Mouse (Mus musculus) frontal cortex, adult (tissue): ENCODE measurements around the gene Gm49318.

Experiments
- ATAC-seq: cut with Nextera tagmentation; 2 replicates; pipeline ENCODE4 v1.9.2; 2017; ENCODE audit warnings: mild to moderate bottlenecking, moderate library complexity, mixed read lengths; ENCODE audit not compliant: low TSS enrichment

The Gm49318 gene

DNA sequence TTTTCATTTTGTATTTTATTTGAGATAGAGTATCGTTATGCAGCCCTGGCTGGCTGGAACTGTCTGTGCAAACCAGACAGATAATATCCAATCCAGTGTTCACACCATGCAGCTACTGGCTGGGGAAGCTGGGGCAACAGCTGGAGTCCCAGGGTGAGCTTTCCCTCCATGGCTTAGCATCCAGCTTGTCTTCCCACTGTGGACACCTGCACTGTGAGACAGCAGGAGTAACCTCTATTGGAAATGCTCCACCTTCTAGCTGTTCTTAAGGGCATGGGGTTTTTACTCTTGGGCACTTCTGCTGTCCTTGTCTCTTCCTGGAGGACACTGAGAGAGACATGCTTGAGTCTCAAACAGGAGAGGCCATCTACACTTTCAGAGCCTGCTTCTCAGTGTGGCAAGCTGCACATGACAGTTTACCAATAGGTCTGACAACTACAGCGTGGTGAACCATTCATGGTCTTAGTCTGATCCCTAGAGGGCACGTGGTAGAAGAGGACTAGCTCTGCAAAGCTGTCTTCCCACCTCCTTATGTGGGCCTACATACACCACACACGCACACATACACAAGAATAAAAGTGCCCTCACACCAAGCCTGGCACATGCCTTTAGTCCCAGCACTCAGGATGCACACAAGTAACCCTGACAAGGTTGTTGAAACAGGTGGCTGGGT, 1.0 kb downstream of the Gm49318 start:
- peak; percentile 28 for ATAC-seq

DNA sequence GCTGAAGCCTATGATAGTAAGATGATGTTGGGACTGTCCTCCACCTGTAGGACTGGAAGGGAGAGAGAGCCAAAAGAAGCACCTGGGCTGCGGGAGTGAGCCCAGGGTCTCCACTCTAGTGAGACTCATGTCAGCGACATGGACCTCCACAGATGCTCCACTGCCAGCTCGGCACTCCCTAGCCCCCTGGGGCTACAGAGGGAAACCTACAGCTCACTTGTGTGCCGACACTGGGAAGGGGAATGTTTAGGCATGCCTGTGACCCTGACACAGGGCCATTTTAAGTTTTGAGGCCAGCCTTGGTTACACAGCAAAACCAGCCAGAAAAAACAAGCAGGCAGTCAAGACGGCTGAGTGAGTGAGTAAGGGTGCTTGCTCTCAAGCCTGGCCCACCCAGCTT, 3.9 kb downstream of the Gm49318 start:
- ATAC-seq, result no peak

DNA sequence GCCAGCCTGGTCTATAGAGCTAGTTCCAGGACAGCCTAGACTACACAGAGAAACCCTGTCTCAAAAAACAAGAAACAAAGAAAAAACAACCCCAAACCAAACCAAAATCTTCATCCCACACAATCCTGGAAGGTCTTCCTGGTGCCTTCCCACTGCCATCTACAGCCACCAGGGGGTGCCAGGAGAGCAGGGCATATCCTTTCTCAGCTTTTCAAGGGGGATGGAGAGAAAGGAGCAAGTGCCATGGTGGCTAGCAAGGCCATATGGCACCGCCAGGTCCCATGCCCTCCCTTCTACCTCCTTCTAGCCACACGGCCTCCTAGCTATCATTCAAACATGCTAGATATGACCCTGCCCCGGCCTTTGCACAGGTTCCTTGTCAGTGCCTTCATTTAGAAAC, 4.6 kb downstream of the Gm49318 start:
- ATAC-seq, result no peak

DNA sequence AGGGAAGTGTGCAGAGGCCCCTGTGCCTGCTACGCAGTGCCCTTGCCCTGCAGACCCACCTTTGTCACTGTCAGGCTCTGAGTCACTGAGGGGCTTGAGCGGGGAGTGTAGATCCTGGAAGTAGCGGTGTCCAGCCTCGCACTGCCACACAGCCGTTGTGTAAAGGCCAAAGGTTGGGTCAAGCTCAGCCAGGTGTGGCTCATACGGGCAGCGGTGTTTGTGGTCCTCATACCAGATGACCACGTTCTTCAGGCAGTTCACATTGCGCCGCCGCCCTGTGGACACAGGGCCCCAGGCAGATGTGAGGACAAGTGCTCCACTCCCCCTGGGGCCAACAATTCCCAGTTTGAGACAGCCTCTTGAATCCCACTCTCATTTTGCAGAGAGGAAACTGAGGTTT, 5.4 kb downstream of the Gm49318 start:
- ATAC-seq, result no peak

DNA sequence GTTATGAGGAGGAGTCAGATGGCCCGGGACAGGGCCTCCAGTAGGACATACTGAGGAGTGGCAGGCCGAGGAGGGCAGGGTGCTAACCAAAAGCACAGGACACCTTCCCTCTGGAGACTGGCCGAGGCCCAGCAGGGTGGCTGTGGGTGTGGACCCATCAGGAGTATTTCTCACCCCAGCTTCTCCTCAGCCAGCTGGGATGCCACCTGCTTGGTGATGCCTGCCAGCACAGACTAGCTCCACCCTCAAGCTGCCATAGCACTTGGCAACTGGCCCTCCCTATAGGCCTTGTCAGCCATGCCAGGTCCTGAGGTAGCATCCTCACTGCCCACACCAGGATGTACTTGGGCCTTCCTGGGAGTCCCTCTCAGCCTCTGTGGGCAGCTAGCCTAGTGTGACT, 6.7 kb downstream of the Gm49318 start:
- 0 out of 2 replicates have a peak, but pooled peaks have one; percentile 3 for ATAC-seq

DNA sequence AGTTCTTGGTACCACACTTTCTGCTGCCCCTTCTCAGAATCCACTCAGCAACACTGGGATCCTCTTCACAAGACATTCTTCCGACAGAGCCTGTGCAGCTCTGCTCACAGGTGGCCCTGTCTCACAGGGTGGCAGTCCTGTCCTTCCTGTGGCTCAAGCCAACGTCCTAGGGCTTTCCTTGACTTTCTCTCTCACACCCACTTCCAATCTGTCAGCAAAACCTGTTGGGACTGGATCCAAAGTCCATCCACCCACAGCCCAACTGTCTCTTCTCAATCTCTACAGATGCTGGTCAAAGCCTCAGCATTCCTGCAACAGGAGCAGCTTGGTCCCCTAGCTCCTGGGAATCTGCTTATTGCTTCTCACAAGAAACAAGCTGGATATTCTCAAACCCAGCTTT, 9.7 kb downstream of the Gm49318 start:
- peak; percentile 41; the same call in 1 of the 2 replicates for ATAC-seq

DNA sequence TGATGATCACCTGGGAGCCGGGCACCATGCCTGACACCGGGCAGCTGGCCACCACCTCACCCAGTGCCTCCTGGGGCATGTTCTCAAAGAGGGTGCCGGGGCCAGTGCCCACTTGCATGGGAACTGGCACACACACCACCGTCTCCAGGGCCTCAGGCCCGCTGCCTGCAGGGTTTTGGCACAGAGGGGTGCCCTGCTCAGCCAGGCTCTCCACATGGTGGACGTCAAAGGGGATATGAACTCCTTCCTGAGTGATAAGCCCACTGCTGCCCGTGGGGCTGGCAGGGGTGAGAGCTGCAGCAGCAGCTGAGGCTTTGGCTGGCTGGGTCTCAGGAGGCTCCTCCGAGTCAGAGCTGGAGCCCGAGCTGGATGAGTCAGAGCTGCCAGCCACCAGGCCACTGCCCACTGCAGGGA, 13.0 kb downstream of the Gm49318 start:
- no peak for ATAC-seq

DNA sequence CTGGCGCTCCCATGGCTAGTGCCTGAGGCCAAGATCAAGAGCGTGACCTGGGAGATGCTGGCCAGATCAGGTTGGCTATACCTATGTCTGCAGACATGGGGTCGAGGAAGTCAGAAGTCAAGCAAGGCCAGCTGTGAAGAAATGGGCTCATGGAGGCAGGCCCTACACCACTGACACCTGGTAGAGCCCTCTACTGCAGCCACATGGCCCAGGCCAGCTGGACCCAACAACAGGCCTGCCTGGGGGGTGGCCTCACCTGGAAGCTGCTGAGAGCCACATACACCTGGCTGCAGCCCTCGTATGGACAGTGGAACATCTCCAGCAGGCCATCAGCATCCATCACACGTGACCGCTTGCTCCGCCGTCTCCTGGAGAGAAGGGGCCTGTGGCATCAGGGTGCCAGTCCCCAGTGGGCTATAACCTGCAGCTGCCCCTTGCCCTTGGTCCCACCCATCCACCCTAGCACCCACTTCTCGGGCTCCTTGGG, 14.0 kb downstream of the Gm49318 start:
- ATAC-seq, result no peak

DNA sequence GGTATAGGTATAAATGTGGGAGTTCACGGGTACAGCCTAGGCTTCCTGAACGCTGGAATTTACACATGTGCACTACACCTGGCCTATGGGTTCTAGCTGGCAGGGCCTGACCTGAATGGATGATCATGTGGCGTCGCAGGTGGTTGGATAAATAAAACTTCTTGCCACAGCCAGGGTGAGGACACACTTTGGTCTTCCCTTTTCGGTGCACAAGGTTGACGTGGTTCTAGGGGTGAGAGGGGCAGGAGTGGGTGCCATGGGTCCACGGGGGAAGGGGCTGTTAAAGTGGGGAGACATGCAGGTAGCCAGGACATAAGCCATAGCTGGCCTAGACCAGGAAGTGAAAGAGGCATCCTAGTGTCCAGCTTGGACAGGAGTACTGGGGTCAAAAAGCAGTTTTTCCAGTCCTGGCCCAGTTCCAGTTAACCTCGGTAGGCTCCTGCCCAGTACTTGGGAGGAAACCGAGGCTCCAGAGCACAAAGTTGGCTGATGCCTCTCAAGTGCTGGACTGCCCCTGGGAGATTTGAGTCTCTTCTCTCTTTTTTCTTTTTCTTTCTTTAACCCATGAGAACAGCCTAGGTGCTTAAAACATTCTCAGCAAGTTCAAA, 14.7 kb downstream of the Gm49318 start:
- ATAC-seq, result no peak

DNA sequence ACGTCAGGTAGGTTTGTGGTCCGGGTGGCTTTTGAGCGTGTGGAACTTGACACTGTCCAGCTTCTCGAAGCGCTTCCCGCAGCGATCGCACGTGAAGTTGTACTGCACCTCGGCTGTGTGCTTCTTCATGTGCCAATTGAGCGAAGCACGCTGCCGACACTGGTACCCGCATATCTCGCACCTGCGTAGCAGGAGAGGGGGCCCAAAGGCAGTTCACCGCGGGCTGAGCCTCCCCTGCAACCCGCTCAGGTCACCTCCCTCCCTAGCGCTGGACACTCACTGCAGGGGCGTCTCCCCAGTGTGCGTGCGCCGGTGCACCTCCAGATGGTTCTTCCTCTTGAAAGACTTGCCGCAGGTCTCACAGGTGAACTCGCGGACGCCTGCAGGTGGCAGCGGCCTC, 15.3 kb downstream of the Gm49318 start:
- no peak for ATAC-seq

DNA sequence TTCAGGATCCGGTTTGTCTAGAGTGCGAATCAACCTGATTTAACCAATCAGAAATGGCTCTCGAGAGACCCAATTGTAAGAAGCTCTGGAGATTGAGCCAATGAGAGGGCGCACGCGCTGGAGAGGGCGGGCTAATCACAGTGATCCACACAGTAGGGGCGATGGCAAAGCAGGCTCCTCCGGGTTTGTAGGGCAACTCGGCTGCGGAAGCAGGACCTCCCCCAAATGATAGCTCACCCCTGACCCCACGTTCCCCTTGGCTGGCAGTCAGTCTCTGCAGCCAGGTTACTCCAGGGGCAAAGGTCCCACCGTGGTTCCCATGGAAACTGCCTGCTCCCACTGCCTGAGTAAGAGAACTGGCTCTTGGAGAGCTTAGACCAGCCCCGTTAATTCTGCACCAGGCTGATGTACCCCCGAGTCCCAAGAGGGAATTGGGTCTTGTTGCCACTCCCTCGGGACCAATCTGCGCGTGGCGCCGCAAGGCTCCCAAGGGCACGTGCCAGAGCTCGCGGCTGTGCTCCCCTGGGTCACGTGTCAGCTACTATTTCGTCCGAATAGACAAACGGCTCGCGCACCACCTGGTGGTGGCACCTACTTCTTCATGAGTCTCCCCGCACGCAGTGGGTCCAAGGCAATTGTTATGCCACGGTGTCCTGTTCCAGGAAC, 16.5 kb downstream of the Gm49318 start:
- ATAC-seq, result peak; percentile 39

DNA sequence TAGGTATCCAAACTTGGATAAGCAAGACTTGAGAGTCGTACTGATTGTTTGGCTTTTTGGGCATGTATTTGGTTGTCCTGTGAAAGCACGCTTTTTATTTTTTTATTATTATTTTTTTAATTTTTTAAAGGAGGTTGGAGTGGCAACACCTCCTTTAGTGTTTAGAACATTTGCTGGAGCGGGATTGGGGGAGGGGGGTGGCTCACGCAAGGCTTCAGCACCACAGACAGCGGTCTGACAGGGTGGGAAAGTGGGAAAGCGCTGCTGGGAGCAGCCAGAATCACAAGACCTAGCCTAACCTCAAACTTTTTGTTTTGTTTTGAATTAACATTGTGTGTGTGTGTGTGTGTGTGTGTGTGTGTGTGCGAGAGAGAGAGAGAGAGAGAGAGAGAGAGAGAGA, 17.4 kb downstream of the Gm49318 start:
- ATAC-seq, result no peak

DNA sequence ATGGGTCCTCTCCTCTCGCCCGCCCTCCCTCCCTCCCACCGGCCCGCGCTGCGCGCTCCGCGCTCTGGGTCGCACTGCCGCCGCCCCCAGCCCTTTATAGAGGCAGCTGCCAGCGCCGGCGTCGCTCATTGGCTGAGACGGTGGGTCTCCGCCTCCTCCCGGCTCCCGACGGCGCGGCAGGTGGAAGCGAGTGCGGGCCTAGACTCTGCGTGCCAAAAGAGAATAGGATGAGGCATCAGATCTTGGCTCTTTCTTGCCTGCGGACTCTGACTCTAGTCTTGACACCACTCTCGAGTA, 19.2 kb downstream of the Gm49318 start, which contains the start of gene Elavl3:
TSS of gene Elavl3 (minus strand) at position 66 of the 297 bp plus-strand sequence.
- ATAC-seq, result peak; percentile 50

DNA sequence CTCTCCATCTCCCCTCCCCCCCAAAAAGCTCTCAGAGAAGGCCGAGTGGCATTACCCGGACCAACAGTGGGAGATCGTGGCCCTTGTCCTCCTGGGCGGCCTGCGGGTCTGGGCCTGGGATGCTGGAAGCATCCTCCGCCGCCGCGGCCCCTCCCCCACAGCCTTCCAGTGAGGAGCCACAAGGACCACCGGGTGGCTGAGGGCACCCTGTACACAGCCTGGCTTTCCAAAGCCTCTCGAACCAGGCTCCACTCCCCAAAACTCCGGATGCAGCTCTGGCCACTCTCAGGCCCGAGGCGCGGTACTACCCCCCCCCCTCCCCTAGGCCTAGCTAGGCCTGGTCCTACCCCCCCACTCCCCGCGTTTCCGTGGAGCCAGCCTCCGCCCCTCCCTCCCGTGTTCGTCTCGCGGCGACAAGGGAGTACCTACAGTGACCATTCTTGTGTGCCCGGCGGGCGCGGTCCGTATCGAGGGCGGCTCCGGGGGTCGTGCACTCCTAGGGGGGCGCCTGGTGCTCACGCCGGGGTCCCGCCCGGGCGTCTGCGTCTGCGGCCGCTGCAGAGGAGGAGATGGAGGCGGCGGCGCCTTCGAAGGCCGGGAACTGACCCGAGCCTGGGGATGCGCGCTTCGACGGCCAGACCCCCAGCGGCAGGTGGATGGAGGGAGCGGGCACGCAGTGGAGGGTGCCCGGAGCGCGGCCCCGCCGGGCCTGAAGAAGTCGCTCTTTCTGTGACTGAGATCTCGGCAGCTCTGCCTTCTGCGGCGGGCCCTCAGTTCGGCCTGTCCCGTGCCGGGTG, 19.7 kb downstream of the Gm49318 start:
- no peak for ATAC-seq

DNA sequence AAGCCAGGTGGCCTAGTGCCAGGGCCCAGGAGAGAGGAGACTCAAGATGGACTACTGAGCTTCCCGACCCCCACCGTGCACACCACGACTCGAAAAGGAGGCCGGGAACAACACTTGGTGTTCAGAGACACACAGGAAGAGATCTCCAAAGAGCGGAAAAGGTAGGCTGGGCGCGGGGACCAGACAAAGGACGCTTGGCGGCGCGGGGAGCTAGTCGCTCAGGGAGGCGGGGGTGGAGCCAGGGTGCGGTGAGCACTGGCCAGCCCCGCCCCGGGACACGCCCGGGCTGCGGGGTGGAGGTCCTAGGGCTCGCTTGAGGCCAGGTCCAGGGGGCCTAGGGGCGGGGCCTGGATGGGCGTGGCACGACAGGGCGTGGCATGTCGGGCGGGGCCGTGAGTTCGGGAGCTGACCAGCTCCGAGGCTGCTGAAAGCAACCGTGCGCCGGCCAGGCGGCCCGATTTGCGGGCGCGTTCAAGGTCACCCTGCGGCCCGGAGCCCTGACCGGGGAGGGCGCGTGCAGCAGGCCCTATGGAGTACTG, 20.6 kb downstream of the Gm49318 start:
- peak; percentile 35 for ATAC-seq

DNA sequence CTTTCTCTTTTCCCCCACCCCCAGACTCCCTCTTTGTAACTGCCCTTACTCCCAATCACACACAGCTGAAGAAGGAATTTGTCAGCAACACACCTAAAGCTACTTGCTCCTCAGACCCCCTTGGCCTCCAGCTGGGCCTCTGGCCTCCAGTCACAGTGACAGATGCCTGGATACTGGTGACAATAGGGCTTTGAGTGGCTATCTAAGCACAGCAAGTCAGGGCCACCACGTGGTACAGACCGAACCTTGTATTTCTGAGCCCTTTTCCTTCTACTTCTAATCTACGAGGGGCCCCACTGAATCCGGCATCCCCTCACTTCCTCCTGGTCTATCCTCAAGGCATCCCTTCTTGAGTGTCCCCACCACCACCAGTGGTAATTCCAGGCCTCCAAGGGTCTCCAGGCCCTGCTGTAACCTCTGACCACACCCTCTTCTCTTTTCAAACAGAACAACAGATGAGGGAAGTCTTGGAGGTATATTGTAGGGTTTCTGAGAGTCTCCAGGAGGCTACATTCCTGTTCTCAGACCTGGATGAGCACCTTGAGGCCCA, 21.3 kb downstream of the Gm49318 start:
- ATAC-seq, result no peak

DNA sequence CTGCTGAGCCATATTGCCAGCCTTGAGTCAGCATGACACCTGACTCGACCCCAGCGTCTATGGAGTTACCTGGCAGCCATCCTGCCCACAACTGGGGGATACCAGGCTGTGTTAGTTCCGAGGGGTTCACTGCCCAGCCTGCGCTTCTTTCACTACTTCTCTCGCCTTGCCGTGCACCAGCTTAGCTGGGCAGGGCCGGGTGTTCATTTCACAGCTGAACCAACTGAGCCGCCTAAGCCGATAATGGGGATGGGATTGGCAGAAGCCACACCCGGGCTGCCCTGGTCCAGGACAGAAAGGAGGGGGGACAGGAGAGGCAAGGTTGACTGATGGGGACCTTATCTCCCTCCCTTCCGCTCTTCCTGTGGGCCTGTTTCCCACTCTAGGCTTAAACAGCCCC, 21.7 kb downstream of the Gm49318 start:
- no peak for ATAC-seq

DNA sequence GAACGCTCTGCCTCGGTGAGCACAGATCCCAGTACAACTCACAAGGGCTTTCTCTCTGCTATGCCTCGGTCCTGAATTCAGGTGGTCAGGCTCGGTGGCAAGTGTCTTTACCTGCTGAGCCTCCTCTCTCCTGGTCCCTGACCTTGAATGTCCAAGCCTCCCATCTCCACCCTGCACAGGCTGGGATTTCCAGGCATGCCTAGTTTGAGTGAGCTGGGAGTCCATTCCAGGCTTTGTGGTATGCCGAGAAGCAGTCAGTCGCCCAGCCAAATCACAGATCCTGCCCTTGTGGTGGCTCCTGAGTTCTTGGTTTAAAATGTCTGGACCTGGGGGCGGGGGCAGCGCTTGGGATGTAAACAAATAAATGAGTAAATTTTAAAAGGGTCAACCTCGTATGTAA, 23.7 kb downstream of the Gm49318 start:
- ATAC-seq, result no peak

DNA sequence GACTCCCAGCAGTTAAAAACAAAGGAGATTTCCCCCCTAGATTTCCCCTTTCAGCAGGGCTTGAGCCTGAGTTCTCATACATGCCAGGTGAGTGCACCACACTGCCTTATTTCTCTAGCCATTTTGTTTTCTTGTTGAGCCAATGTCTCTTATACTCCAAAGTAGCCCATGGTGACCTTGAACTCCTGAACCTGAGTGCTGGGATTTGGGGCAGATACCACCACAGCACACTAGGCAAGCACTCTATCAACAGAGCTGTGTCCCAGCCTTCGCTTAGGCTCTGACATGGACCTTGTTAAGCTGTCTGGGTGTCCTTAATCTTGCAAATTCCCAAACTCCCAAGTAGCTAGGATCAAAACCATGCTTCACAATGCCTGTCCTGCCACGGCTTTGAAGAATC, 29.2 kb downstream of the Gm49318 start:
- no peak for ATAC-seq

DNA sequence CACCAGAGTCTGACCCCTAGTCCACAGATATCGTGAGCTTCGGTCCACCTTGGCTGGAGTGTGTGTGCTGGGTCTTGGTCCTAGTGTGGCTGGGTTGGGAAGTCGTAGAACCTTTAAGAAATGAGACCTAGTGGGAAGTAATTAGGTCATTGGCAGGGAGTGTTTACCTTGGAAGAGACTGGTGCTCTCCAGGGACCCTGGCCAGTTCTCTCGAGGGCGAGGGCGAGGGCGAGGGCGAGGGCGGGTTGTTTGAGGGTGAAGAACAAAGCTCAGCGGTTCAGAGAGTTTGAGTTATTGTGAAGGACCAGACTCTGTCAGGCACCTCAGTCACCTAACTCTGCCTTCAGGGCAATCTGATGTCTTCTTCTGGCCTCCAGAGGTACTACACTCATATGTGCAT, 33.2 kb downstream of the Gm49318 start:
- no peak for ATAC-seq

DNA sequence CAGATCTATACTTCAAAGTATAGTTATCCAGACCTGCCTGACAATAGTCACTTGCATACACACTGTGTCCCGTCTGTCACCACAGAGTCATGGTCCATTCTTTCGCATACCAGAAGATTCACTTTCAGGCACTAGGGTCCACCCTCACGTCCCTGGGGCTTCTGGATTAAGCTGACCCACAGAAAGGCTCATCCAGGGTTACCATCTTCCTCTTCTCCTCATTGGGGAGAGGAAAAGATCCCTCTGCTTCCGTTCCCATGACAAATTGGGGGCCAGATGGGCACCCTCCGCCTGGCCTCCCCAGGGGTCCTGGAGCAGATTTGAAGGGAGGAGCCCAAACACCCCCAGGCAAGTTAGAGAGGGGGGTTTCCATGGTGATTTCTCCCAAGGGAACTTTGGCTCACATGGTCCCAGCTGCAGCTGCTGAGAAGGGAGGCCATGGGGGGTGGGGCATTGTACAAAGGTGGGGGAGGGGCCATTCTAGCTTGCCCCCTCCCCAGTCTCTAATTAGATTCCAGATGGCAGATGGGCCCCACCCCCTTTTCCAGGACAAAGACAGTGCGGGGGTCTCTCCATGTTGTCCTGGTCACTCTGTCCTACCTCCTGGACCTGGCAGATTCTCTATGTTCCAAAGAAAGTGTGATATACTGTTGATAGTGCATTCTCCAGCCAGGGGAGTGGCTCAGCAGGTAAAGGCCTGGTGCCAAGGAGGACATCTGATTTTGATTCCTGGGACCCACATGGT, 35.6 kb downstream of the Gm49318 start:
- no peak for ATAC-seq
